Mouse (Mus musculus) right cerebral cortex, adult 2 months (tissue): ENCODE measurements around the gene Runx1.

Experiments
- DNase-seq, 2 experiments: peaks; one replicate each; pipeline ENCODE4 v3.0.0; 2021 to 2022; ENCODE audit warnings: low spot score in 2 of 2

The Runx1 gene

GRCm38 (mm10) chr16:92747062-92747461 is 78.9 kb downstream of the Runx1 start:
- DNase-seq: no peak

GRCm38 (mm10) chr16:92745239-92745638 is 80.7 kb downstream of the Runx1 start:
- no peak for DNase-seq

- DNase-seq: no peak
Measured at GRCm38 (mm10) chr16:92744172-92744777, 81.7 kb downstream of the Runx1 start.

DNA sequence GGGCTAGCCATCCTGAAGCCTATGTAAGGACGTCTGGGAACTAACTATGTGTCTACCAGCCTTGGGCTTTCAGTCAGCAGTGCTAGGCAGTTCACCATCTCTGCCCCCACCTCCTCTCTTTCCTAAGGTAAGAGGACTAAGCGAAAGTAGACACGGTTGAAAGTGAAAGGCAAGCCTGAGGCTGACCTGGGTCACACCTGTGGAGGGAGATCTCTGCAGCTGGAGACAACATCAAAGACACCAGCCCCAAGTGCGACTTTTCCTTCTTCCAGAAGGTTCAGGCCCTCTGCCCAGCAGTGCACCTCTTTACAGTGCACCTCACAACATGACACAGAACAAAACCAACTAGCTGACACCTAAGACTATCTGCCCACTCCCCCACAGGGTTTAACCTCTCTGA is 82.2 kb downstream of the Runx1 start:
- DNase-seq: no peak

GRCm38 (mm10) chr16:92741342-92741741 is 84.6 kb downstream of the Runx1 start:
- DNase-seq: no peak

DNA sequence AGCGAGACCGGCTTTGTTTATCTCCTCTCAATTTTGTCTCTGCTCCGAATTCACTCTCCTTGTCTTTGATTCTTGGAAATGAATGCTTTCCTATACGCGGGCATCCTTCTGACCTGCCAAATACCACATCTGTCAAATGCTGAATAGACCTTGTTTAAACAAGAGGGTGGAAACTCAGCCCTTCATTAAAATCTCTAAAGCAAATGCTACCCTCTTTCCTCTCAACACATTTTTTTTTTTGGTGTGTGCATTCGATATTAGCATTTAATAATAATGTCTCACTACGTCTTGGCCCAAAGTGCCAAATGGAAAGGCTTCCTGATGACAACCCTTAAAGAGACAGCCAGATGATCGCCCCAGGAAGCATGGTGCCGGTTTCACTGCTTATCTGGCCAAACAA is 85.4 kb downstream of the Runx1 start:
- no peak for DNase-seq

DNA sequence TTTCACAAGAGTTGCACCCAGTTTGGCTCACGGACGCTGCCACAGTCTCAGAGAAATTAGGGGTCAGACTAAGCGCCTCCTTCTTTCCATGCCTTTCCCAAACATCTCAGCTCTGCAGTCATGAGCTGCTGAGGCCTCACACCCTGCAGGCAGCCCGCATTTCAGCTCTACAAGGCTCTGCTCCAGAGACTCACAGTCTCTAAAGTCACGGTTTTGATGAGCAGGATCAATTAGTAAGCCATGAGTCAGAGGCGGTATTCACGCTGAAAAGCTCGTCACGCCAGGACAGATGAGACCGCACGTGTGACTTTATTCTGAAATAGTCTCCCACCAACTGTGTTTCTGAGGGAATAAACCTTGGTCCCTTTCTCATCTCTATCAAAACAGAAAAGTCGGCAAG is 86.0 kb downstream of the Runx1 start:
- no peak for DNase-seq

GRCm38 (mm10) chr16:92739071-92739793 is 86.7 kb downstream of the Runx1 start:
- DNase-seq: no peak

- DNase-seq: no peak
Measured at GRCm38 (mm10) chr16:92738476-92739010, 87.4 kb downstream of the Runx1 start.

- no peak for DNase-seq
Measured at GRCm38 (mm10) chr16:92726870-92727269, 99.1 kb downstream of the Runx1 start.

- DNase-seq: no peak
Measured at GRCm38 (mm10) chr16:92724526-92724925, 101.4 kb downstream of the Runx1 start.

GRCm38 (mm10) chr16:92720678-92721077 is 105.3 kb downstream of the Runx1 start:
- no peak for DNase-seq

GRCm38 (mm10) chr16:92719725-92720124 is 106.2 kb downstream of the Runx1 start:
- no peak for DNase-seq

GRCm38 (mm10) chr16:92715599-92716483 is 110.1 kb downstream of the Runx1 start:
- DNase-seq: no peak

- DNase-seq: no peak
Measured at GRCm38 (mm10) chr16:92710161-92710560, 115.8 kb downstream of the Runx1 start.

DNA sequence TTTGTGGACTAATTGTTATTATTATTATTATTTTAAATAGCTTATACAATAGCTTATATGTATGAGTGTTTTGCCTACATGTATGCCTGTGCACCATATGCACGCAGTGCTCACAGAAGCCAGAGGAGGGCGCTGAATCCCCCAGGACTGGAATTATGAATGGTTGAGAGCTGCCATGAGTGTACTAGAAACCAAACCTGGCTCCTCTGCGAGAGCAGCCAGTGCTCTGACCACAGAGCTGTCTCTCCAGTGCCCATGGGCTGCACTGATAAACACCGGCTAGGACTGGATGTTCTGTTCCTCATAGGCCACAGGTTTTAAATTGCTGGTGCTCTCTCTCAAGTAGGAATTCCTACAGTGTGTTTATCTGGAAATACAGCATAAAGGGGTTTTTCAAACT is 117.2 kb downstream of the Runx1 start:
- no peak for DNase-seq

DNA sequence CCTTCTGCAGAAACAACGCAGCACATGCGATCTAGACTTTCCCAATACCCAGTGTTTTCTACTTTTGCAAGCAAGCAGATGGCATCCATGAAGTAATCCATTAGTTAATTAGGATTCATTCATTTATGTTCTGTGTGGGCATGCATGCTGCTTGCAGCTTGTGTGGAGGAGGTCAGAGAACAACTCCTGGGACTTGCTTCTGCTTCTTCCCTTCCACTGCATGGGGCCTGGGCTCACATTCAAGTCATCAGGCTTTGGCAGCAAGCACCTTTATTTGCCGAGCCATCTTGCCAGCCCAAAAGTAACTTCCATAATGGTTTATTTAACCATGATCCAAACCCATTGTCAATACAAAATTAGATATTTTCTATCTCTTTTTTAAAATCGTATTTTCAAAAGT is 118.2 kb downstream of the Runx1 start:
- no peak for DNase-seq

GRCm38 (mm10) chr16:92707146-92707545 is 118.8 kb downstream of the Runx1 start:
- DNase-seq: no peak

GRCm38 (mm10) chr16:92705564-92706458 is 120.1 kb downstream of the Runx1 start:
- DNase-seq: no peak

DNA sequence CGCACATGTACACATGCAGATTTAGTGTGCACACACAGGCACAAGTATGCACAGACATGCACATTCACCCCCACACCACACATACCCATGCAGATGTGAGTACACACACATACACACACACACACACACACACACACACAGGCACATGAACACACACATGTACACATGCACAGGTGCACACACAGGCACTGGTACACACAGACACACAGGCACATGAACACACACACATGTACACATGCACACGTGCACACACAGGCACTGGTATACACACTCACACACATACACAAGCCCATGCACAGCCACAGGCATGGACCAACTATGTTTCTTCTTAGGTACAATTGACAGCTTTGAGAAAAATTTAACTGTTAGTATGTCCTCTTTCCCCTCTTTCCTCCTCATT is 122.1 kb downstream of the Runx1 start:
- no peak for DNase-seq
